Mouse (Mus musculus) thymus, adult 2 months (tissue): ENCODE measurements around the gene Inpp4a. TPM values are rescaled to one million over a fixed set of nuclear protein-coding genes. Genes with fewer than 3 reads are reported as not detected.

Source experiments
- DNase-seq: peaks from one replicate; pipeline ENCODE4 v3.0.0; 2021
- H3K27ac ChIP-seq: fragments of 200-500 bp; 2 replicates; pipeline ENCODE4 v1.5.1; 2012; ENCODE audit warnings: low read length, control low read depth; ENCODE audit not compliant: control insufficient read depth, insufficient read depth
- H3K27me3 ChIP-seq: fragments of 200-500 bp; 2 replicates; pipeline ENCODE4 v1.6.1; 2012; ENCODE audit warnings: mild to moderate bottlenecking, low read length, moderate library complexity, mixed read lengths; ENCODE audit not compliant: control insufficient read depth, insufficient read depth
- H3K36me3 ChIP-seq: fragments of 200-500 bp; 2 replicates; pipeline ENCODE4 v1.6.1; 2012; ENCODE audit warnings: mild to moderate bottlenecking, low read length, moderate library complexity; ENCODE audit not compliant: control insufficient read depth, insufficient read depth
- H3K4me1 ChIP-seq: fragments of 200-500 bp; replicated peaks from 2 replicates; pipeline ENCODE4 v1.6.1; 2012; ENCODE audit warnings: low read length; ENCODE audit not compliant: control insufficient read depth, insufficient read depth
- H3K4me3 ChIP-seq: fragments of 200-500 bp; 2 replicates; pipeline ENCODE4 v1.5.1; 2012; ENCODE audit warnings: mild to moderate bottlenecking, low read length, control low read depth, moderate library complexity; ENCODE audit not compliant: control insufficient read depth, insufficient read depth
- CTCF ChIP-seq: fragments of 200-500 bp; IDR thresholded peaks from 2 replicates; pipeline ENCODE4 v1.5.1; 2012; ENCODE audit warnings: mild to moderate bottlenecking, control low read depth, low read length, moderate library complexity, borderline replicate concordance; ENCODE audit not compliant: control insufficient read depth, poor library complexity, insufficient read depth; ENCODE audit errors: extremely low read depth
- POLR2A ChIP-seq: fragments of 200-500 bp; IDR thresholded peaks from 2 replicates; pipeline ENCODE4 v1.6.1; 2012; ENCODE audit warnings: mild to moderate bottlenecking, low read length, control low read depth, moderate library complexity; ENCODE audit not compliant: control insufficient read depth, poor library complexity, insufficient read depth; ENCODE audit errors: extremely low read depth
- WGBS: fragments of 180-500 bp; shearing (Covaris S2); methylation state at CpG from one replicate; pipeline ENCODE4 v1.1.7; 2018; 5-methylcytosine and 5-hydroxymethylcytosine counted together
- polyA plus RNA-seq: library from polyadenylated mRNA; depleted of rRNA; stranded (reverse); fragments of >200 nt; gene quantifications from 2 replicates; pipeline ENCODE4 v1.2.3, GENCODE M21; 2012

Inpp4a gene
- polyA plus RNA-seq, 1 experiment, result 14.5 TPM

DNA sequence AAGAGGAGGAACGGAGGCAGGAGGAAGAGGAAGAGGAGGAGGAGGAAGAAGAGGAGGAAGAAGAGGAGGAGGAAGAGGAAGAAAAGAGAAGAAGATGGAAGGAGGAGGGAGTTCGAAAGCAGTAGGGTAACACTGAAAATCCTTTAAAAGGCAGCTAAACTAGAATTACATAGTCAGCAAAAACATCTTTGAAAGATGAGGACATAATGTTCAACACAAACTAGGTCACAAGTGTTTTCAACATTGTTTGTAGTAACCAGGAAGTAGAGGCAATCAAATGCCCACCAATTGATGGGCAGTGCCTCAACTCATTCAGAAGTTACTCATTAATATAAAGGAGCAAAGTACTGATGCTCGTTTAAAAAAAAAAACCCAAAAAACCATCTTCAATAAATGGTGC is 61.1 kb downstream of the Inpp4a start:
- no peak for DNase-seq
- TF ChIP-seq CTCF (no peak), POLR2A (no peak)
- H3K36me3 ChIP-seq, result no peaks in the 10 kb centered on the region
- H3K27me3 ChIP-seq, result no peaks in the 10 kb centered on the region
- no peak overlapping the region for H3K4me3 ChIP-seq
- H3K27ac ChIP-seq, result no peak overlapping the region
- H3K4me1 ChIP-seq, result no peaks in the 10 kb centered on the region
- WGBS, result 93% methylated on average over 3 of the region's 3 CpGs

DNA sequence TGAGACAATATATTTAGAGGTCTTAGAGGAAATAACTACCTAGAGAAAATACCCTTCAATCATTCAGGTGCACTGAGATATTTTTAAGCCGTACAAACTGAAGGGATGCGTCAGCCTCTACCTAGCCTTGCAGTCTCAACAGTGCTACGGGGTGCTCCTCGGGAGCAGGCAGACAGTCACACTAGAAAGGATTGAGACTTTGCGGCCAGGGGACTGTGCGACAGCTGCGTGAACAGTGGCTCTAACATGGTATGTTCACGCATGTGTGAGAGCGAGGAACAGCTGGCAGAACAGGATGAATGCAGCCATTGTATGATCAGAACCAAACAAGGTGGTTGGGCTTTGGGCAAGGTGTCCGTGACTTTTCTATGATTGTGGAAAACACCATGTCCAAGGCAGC is 63.1 kb downstream of the Inpp4a start:
- TF ChIP-seq CTCF (no peak), POLR2A (no peak)
- DNase-seq, result no peak
- Histone ChIP-seq H3K27me3 (no peaks in the 10 kb centered on the region), H3K36me3 (no peaks in the 10 kb centered on the region), H3K4me1 (no peaks in the 10 kb centered on the region), H3K27ac (no peak overlapping the region), H3K4me3 (no peak overlapping the region)
- WGBS, result 96% methylated on average over 10 of the region's 10 CpGs

DNA sequence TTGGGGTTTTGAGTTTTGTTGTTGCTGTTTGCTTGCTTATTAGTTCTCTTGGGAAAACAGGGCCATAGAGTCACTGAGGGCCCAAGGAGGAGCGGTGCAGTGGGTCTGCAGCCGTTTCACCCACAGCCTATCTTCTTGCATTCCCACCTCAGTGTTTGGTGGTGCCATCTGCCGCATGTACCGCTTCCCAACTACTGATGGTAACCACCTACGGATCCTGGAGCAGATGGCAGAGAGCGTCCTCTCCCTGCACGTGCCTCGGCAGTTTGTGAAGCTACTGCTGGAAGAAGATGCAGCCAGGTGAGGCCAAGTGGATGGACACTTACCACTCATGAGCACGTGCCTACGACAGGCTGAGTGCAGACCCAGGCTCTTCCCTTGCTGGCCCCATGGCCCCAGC is 68.5 kb downstream of the Inpp4a start:
- Histone ChIP-seq H3K27ac (no peak overlapping the region), H3K36me3 (no peaks in the 10 kb centered on the region), H3K27me3 (no peaks in the 10 kb centered on the region), H3K4me3 (no peak overlapping the region), H3K4me1 (no peaks in the 10 kb centered on the region)
- WGBS, result 97% methylated on average over 10 of the region's 10 CpGs
- TF ChIP-seq POLR2A, result no peak
- no peak for TF ChIP-seq CTCF
- DNase-seq, result no peak

DNA sequence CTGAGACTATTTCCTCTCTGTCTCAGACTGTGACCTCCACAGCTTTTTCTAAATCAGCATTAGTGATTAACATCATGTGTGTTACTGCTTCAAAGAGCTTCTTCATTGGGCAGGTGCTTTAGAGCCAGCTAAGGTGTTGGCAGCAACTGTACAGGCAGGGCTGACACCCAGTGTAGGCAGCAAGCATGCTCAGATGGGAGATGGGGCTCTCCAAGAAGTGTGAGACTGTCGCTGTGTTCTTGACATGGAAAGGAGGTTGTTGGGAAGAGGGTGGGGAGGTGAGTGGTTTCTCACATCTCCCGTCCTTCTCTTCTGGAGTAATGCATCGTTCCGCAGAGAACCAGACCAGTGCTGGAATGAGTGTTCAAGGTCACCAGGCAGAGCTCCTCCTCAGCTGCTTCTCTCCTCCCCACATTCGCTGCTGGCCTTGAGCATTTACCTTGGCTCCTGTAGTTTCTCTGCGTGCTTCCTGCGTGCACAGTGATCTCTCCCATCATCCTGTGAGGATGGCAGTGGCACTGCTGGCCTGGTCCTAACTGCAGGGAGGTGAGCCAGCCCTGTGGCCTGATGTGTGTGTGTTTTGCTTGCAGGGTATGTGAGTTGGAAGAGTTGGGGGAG is 69.2 kb downstream of the Inpp4a start:
- H3K4me3 ChIP-seq, result no peak overlapping the region
- no peak for TF ChIP-seq POLR2A
- no peak overlapping the region for H3K27ac ChIP-seq
- 98% methylated on average over 7 of the region's 7 CpGs for WGBS
- no peaks in the 10 kb centered on the region for H3K36me3 ChIP-seq
- H3K4me1 ChIP-seq, result no peaks in the 10 kb centered on the region
- no peaks in the 10 kb centered on the region for H3K27me3 ChIP-seq
- DNase-seq, result no peak

DNA sequence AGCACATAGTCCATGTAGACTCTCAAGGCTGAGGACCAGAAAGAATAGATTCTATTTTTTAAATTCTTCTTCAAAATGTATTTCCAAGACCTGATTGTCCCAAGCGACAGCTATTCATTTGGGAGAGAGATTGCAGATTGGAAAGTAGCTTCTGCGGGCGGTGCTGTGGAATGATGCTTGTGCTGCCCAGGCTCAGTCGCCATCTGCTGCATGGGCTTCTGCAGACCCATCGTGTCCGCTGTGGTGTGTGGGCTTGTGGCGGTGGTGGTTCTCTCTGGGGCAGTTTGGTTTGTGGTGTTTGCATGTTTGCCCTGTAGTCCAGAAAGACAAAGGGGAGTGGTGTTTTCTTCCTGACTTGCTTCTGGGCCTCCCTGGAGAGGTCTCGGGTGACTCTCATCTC is 76.5 kb downstream of the Inpp4a start:
- Histone ChIP-seq H3K4me1 (no peaks in the 10 kb centered on the region), H3K36me3 (no peaks in the 10 kb centered on the region), H3K27ac (no peak overlapping the region), H3K4me3 (no peak overlapping the region), H3K27me3 (no peaks in the 10 kb centered on the region)
- DNase-seq, result no peak
- WGBS, result 88% methylated on average over 8 of the region's 8 CpGs
- TF ChIP-seq POLR2A (no peak), CTCF (no peak)

DNA sequence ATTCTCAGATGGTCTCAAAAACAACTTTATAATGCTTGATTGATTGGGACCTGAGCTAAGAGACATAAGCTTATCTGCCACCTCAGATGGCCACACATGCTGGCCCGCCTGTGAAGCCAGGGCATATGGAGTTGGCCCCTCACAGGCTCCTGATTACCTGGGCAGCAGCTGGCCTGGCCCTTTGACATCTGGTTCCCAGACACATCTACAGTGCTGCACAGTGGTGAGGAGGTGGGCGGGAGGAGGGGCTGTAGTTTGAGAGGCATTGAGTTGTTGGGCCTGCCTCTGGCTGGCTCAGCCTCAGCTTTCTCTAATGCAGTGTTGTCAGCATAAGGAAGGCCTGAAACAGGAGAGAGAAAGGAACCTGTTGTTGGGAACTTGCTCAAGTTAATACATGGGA is 77.1 kb downstream of the Inpp4a start:
- Histone ChIP-seq H3K36me3 (no peaks in the 10 kb centered on the region), H3K27ac (no peak overlapping the region), H3K27me3 (no peaks in the 10 kb centered on the region), H3K4me3 (no peak overlapping the region), H3K4me1 (no peaks in the 10 kb centered on the region)
- 100% methylated on average over 2 of the region's 2 CpGs for WGBS
- TF ChIP-seq POLR2A, result no peak
- no peak for TF ChIP-seq CTCF
- DNase-seq, result no peak

DNA sequence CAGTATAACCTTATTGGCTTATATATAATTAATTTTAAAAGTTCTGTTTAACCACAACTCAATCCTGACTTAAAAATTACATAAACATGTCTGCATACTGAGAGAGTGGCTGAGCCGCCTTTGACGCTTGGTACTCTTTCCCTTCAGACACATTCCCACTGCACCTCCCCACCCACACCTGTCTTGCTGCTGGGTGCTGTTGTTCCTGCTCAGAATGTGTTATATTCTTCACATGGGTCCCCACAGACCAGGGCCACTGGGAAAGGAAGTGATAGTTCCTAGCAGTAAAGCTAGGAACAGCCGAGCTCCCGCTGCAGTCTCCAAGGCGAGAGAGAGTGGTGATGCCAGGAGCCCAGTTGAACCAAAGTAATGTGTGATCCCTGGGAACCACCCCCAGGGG is 78.4 kb downstream of the Inpp4a start:
- Histone ChIP-seq H3K27me3 (no peaks in the 10 kb centered on the region), H3K4me3 (no peak overlapping the region), H3K27ac (no peak overlapping the region), H3K4me1 (no peaks in the 10 kb centered on the region), H3K36me3 (no peaks in the 10 kb centered on the region)
- TF ChIP-seq POLR2A (no peak), CTCF (no peak)
- DNase-seq, result no peak
- WGBS, result 98% methylated on average over 5 of the region's 5 CpGs
